Mouse (Mus musculus) ES-Bruce4 (cell line): ENCODE results near the gene Hectd4. TPM values are rescaled to one million over a fixed set of nuclear protein-coding genes. Genes with fewer than 3 reads are reported as not detected.
A peak's percentile ranks its signal among the peaks of the same experiment; 100 is the strongest.

Source experiments
- H3K27ac ChIP-seq: 2 replicates; pipeline ENCODE4 v1.5.1; 2012; ENCODE audit warnings: low read length, inconsistent platforms; ENCODE audit not compliant: insufficient read depth
- H3K27me3 ChIP-seq: 2 replicates; pipeline ENCODE4 v1.6.1; 2012; ENCODE audit warnings: mild to moderate bottlenecking, low read length, inconsistent platforms; ENCODE audit not compliant: control insufficient read depth, poor library complexity, insufficient read depth, severe bottlenecking
- H3K36me3 ChIP-seq: 2 replicates; pipeline ENCODE4 v1.6.1; 2012; ENCODE audit warnings: inconsistent platforms, mild to moderate bottlenecking, low read length, moderate library complexity; ENCODE audit not compliant: control insufficient read depth, poor library complexity, insufficient read depth, severe bottlenecking
- H3K4me1 ChIP-seq: one replicate; pipeline ENCODE4 v1.8.1; 2011; ENCODE audit warnings: low read length; ENCODE audit not compliant: control insufficient read depth, insufficient read depth
- H3K4me3 ChIP-seq: 2 replicates; pipeline ENCODE4 v1.5.1; 2011; ENCODE audit warnings: low read depth, mild to moderate bottlenecking, low read length
- H3K9ac ChIP-seq: 2 replicates; pipeline ENCODE4 v1.6.1; 2012; ENCODE audit warnings: low read depth, mild to moderate bottlenecking, inconsistent platforms; ENCODE audit not compliant: poor library complexity, severe bottlenecking
- H3K9me3 ChIP-seq: replicated peaks from 2 replicates; pipeline ENCODE4 v1.6.1; 2012; ENCODE audit warnings: mild to moderate bottlenecking, low read length, inconsistent platforms; ENCODE audit not compliant: control insufficient read depth, poor library complexity, insufficient read depth, severe bottlenecking
- CTCF ChIP-seq: IDR thresholded peaks from one replicate; pipeline ENCODE4 v1.8.1; 2011; ENCODE audit warnings: low read depth, low read length
- EP300 ChIP-seq: IDR thresholded peaks from 2 replicates; pipeline ENCODE4 v1.6.1; 2011; ENCODE audit warnings: low read depth, low read length; ENCODE audit not compliant: insufficient read depth
- POLR2A ChIP-seq: IDR thresholded peaks from one replicate; pipeline ENCODE4 v1.8.1; 2011; ENCODE audit warnings: low read length; ENCODE audit not compliant: insufficient read depth
- polyA plus RNA-seq: library from polyadenylated mRNA; stranded (reverse); fragments of >200 nt; gene quantifications from 2 replicates; pipeline ENCODE4 v1.2.4, GENCODE M21; 2011; ENCODE audit warnings: low read depth; ENCODE audit not compliant: missing spikeins, insufficient read depth, insufficient read length

Hectd4 gene
- polyA plus RNA-seq, 1 experiment, result 15.9 TPM

DNA sequence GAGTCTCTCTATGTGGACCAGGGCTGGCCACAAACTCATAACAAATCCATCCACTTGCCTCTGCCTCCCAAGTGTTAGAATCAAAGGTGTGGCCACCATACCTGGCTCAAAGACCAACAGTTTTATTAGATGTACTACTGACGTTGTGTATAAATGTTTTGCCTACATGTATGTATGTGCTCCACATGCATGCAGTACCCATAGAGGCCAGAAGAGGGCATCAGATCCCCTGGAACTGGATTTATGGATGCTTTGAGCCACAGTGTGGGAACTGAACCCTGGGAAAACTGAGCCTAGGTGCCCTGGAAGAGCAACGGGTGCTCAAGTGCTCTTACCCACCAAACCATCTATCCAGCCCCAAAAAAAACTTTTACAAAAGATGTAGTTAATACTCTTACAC lies 160.7 kb downstream of the Hectd4 start:
- Histone ChIP-seq H3K36me3 (no peaks in the 10 kb centered on the region), H3K4me3 (no peak overlapping the region), H3K27ac (no peak overlapping the region), H3K27me3 (no peaks in the 10 kb centered on the region), H3K4me1 (no peaks in the 10 kb centered on the region), H3K9ac (no peak overlapping the region), H3K9me3 (no peaks in the 10 kb centered on the region)
- TF ChIP-seq POLR2A (no peak), EP300 (no peak), CTCF (no peak)

DNA sequence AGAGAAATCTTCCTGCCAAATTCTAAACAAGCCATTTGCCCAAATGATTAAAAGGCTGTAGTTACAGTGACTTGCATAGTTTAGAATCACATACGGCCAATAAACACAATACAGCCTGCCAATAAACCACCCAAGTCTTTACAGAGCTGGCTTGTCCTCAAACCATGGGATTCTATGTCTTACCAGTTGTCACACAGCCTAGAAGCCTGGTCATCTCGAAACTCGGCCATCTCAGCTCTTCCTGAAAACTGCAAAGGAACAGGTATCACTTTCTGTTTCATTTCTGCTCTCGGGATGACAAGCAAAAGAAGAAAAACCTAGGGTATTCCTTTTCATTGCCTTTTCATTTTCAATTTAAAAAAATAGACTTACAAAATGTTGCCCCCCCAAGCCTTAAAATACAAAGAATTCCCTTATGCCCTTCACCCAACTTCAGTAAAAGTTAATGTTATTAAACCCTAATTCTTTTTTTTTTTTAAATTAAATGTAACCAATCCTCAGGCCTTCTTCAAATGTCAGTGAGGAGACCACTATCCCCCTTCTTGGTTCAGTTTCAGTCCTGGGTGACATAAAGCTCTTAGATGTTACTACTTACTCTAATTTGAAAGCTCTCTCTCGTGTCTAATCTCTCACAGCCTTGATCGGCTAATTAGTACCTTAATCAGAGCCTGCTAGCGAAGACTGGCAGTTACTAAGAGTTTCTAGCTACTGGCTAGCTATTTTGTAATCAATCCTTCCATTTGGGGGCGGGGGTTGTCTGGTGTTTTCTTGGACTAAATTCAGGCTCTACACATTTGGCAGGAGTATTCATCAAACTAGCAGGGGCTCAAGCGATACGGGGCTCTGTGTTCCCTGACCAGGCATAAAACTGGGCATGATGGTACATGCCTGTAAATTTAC lies 164.1 kb downstream of the Hectd4 start:
- TF ChIP-seq EP300 (no peak), POLR2A (no peak), CTCF (no peak)
- no peaks in the 10 kb centered on the region for H3K4me1 ChIP-seq
- H3K27ac ChIP-seq, result no peak overlapping the region
- H3K27me3 ChIP-seq, result no peaks in the 10 kb centered on the region
- peak overlapping the region; percentile 65 for H3K9ac ChIP-seq
- peak overlapping the region; percentile 76; the same call in 1 of the 2 replicates for H3K4me3 ChIP-seq
- H3K9me3 ChIP-seq, result no peaks in the 10 kb centered on the region
- H3K36me3 ChIP-seq, result no peaks in the 10 kb centered on the region

DNA sequence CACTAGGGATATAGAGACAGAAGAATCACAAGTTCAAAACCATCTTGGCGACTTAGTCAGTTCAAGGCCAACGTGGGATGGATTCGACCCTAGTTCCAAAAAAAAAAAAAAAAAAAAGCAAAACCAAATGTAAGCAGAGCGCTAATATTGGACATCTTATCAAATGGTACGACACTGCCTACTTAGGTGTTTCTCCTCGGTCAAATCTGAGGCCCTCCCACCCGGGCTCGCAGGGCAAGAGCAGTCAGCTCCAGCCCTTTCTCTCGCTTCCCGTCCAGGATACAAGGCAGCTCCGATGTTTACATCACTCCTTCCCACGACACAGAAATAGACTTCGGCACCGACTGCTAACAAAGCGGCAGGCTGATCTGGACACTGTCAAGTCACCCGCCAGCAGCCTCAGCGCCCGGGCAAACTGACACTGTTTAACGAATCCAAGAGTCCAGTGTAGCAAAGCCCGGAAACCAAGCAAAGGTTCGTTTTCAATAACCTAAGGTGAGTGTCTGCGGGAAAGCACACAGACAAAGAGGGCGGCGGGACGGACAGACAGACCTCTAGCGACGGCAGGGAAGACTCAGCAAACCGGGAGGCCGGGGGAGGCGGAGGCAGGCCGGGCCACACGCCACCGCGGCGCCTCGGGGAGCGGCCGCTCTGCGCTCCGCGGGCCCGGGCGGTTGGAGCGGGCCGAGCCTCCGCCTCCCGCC lies 164.9 kb downstream of the Hectd4 start:
- Histone ChIP-seq H3K27ac (no peak overlapping the region), H3K9me3 (no peaks in the 10 kb centered on the region), H3K27me3 (no peaks in the 10 kb centered on the region), H3K9ac (peak overlapping the region; percentile 65), H3K4me3 (peak overlapping the region; percentile 76), H3K36me3 (no peaks in the 10 kb centered on the region), H3K4me1 (no peaks in the 10 kb centered on the region)
- no peak for TF ChIP-seq EP300
- no peak for TF ChIP-seq POLR2A

DNA sequence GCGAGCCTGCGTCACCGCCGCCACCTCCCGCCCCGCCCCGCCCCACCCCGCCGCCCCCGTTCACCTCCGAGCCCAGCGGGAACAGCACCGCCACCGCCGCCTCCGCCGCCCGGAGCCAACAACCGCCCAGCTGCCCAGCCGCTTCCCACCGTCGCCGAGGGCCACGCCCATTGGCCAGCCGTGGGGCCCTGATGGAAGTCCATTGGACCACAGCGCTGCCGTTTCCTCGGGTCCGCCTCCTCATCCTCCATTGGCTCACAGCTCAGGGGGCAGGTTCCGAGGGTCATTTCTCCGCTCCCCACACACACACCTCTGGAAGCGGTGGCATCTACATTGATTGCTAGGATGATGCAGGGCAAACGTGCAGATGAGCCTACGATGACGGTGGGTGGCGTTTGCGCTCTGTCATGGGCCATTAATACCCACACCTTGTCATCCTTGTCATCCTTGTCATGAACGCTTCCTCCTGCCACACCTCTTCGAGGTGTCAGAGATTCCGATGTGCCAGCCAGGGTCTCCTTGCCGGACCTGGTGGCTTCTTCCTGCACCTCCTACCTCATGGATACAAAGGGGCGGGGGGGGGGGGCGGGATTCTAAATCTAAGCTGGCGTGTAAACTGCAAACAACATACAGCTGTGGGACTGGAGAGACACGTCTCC lies 165.6 kb downstream of the Hectd4 start, which contains the start of gene Trafd1:
Trafd1 (minus strand) TSS at position 172 of the 659 bp plus-strand sequence.
- H3K9ac ChIP-seq, result peak within 1 kb of the TSS; percentile 65
- no peak for TF ChIP-seq EP300
- peak; percentile 20 for TF ChIP-seq POLR2A
- H3K27ac ChIP-seq, result no peak within 1 kb of the TSS

DNA sequence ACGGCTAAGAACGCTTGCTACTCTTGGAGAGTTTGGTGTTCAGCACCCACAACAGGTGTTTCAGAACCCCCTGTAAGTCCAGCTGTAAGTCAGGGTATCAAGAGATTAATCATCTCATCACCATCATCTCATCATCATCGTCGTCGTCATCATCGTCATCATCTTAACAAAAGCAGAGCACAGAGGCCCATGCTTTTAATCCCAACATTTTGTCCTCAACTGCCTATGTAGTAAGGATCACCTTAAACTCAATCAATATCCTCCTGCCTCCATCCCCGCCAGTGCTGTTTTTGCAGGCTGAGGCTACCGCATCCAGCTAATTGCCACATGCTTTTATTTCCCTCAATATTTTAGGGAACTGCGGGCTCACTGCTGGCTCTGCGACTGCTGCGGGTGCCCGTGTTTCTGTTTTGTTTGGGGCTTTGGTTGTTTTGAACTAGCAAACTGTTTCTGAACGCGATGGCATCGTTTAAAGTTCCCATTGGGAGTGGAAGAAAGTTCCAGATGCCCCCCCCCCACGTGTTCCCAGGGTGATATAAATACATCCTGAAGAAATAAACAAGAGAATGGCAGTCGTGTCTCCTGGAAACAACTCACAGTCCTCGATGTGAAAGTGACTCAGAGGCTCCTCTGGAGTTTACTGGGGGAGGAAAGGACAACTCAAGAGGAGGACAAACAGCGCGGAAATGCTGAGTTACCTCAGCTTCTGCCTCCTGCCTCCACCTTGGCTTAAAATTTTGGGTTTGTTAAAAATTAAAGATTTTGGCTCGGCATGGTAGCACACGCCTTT lies 166.3 kb downstream of the Hectd4 start:
- no peak for TF ChIP-seq POLR2A
- TF ChIP-seq CTCF, result no peak
- TF ChIP-seq EP300, result no peak
- Histone ChIP-seq H3K27me3 (no peaks in the 10 kb centered on the region), H3K9ac (0 out of 2 replicates have a peak overlapping the region, but pooled peaks have one; percentile 36), H3K27ac (no peak overlapping the region), H3K4me3 (no peak overlapping the region), H3K9me3 (no peaks in the 10 kb centered on the region), H3K4me1 (no peaks in the 10 kb centered on the region), H3K36me3 (no peaks in the 10 kb centered on the region)

More for the DNA sequence above, 165.6 kb downstream of the Hectd4 start, which contains the start of gene Trafd1:
- no peaks in the 10 kb centered on the region for H3K4me1 ChIP-seq
- no peaks in the 10 kb centered on the region for H3K27me3 ChIP-seq
- peak within 1 kb of the TSS; percentile 90 for H3K4me3 ChIP-seq
- H3K9me3 ChIP-seq, result no peaks in the 10 kb centered on the region
- H3K36me3 ChIP-seq, result no peaks in the 10 kb centered on the region
